Mouse (Mus musculus) testis, adult 2 months (tissue): Measurements from ENCODE around the gene Lipt2.

Experiments
- CTCF ChIP-seq: fragments of 200-500 bp; IDR thresholded peaks from 2 replicates; pipeline ENCODE4 v1.5.1; 2012; ENCODE audit warnings: low read depth, mild to moderate bottlenecking, inconsistent platforms, low read length, moderate library complexity; ENCODE audit not compliant: control insufficient read depth, insufficient read depth, insufficient replicate concordance
- POLR2A ChIP-seq: fragments of 200-500 bp; IDR thresholded peaks from 2 replicates; pipeline ENCODE4 v1.6.1; 2012; ENCODE audit warnings: low read depth, mild to moderate bottlenecking, inconsistent platforms, low read length, moderate library complexity; ENCODE audit not compliant: control insufficient read depth

GRCm38 (mm10) chr7:100176269-100176668 is 17.2 kb downstream of the Lipt2 start, which contains the start of gene Kcne3:
- TF ChIP-seq POLR2A (peak; percentile 62; the same call in 1 of the 2 replicates), CTCF (no peak)
